Mouse (Mus musculus) retina, postnatal 1 day (tissue): ENCODE measurements around the gene Chrdl1.

ENCODE experiments used
- DNase-seq: peaks from one replicate; pipeline ENCODE4 v3.0.0-alpha.2; 2012

Chrdl1 gene

DNA sequence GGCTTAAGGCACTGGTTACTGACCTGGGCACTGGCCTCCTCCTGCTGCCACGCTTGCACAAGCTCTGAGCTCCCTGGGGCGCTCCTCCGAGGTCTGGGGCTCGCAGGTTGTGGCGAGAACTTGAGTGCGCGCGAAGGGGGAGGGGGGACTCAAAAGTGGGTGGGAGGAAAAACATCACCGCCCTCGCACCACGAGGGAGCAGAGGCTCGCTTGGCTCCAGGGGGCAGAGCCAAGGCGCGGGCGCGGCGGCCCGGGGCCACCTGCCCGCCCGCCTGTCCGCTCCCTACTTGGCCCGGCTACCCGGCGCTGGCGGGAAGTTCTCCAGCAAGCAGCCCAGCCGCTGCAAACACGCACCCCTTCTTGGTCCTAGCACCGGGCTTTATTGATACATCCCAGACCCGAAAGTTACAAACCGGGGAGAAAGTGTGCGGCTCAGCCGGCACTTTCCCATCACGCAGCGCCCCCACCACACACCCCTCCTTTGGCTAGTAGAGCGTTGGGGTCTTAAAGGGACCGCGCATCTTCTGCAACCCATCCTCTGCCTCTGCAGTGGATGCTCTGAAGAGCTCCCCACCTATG, at the start of gene Chrdl1:
Gene Chrdl1 (minus strand): TSS at position 472 of the 579 bp plus-strand sequence.
- peak; percentile 55 for DNase-seq

DNA sequence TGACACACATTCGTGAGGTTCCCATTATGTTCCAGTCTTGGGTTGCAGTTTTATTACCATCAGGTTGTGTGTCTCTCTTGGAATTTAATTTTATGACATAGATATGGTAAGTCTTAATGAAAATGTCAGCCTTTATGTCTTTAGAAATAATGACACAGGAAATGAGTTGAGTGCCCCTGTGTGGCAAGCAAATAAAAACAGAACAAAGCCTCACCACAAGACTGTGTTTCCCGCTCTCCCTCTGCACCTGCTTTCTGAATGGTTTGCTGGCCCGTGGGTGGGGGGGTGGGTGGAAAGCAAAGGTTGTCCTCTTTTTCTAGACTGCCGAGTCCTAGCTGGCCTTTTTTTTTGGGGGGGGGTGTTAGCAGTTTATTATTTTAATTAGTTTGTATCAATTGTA, 48.6 kb upstream of the Chrdl1 start:
- peak; percentile 3 for DNase-seq

DNA sequence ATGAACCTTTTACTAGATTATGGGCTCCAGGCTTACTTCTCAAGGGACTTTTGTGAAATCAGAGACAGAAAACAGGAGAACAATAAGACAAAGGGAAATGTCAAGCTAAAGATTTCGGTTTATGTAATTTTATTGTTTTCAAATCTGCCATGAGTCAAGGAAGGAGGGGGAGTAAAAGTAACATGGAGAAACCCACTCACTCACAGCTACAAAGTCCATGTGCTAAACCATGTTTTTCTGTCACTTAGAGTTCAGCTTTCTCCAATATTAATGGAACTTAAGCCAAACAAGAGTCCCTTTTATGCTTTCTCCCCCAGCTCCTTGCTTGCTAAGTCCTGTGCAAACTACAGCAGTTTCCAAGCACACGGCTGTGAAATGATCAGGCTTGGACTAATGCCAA, 10.5 kb upstream of the Chrdl1 start:
- no peak for DNase-seq

DNA sequence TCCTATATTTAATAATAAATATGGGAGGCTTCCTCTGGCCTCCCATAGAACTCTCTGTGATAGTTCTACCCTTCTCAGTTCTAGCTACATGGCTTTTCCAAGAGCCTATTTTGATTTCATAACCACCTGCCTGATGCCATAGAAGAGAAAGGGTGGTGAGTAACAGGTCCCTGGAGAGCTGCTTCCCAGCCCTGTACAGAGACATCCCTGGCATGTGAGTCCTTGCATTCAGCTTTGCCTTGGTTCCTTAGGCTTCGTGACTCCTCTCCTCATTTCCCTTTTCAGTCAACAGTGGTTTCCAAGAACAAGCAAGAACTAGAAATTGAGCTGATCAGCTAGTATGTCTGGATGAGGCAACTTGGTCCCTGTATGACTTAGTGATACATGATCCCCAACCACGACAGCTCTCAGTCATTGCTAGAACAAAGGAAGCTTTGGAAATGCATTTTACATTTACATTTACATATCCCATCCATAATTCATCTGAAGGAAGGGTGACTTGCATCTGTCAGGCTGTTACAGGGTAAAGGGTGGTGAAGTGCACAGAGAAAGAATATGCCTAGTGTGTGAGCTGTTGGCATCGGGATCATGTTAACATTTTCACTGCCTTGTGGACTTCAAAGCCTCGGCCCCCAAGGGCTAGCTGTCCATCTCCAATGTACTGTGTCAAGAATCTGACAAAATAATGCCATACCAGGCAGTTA, 27.7 kb downstream of the Chrdl1 start:
- no peak for DNase-seq

DNA sequence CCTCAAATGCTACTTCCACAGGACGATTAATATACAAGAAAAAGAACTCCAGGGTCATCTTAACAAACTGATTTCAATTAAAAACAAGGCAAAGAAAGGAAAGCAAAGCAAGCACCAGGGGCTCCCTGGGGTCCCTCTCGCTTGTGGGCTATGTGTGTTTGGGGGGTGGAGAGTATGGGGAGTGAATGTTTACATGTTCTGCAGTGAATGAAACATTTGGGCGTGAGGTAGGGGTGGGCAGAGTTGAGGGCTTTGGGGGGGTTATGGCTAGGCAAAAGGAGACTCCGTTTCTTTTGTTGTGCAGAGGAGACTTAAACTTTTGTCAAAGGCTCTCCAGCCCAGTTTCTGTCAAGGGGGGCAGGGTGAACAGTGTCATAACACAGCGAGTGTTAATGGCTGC, 46.8 kb downstream of the Chrdl1 start:
- no peak for DNase-seq

DNA sequence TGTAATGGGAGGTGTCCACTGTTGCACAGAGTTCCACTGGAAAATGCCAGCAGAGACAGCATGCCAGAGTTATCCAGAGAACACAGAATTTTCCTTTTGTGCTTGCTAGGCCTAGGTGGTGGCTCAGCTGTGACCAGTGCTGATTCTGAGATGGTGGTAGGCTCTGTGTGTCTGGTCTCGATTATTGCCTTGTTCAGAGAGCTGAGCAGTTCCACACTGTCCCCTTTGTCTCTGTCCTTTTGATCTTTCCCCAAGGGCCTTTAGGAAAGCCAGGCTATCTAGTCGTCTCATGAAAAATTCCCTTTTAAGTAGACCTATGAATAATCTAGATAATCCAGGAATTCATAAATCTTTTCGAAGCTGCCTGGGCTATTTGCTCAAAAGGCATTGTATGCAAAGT, 47.3 kb downstream of the Chrdl1 start:
- DNase-seq, result no peak

DNA sequence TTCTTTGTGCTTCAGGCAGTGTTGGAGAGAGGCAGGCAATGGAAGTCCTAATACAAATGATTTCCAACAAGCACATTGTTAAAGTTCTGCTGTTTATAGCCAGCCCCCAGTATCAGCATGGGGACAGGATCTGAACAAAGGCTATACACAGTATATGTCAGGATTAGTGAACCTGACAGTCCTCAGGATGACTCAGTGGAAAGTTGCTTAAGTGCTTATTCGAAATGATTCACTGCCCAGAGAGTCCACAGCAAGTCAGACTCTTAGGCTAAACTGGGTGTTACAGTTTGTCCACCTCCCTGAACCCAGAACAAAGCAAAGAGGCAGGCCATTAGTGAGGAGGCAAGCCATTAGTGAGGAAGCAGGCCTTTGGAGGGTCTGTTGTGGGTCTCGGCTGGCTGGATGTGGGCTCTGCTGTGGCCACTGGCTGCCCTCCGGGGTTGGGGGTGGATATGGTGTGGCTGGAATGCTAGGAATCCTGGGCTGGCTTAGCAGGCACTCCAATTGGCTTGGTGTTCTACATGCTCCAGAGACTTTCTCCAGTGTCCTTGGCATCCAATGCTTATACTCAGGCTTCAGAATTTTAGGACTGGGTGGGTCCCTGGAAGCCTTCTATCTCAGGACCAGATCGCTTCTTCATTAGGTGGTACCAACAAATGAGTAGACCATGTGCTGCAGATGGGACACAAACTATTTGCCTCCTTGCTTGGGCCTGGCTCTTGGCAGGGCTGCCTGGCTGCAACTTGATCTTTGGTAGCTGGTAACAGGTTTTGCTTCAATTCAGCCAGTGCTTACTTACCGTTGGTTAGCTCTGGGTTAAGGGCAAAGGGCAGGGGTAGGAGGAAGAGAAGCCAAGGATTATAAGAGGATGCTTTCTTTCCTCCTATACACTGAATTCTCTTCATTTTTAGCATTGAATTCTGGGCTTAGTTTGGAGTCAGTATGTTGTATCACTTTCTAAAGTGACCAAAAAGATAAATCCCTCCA, 49.3 kb downstream of the Chrdl1 start:
- DNase-seq, result peak; percentile 24

DNA sequence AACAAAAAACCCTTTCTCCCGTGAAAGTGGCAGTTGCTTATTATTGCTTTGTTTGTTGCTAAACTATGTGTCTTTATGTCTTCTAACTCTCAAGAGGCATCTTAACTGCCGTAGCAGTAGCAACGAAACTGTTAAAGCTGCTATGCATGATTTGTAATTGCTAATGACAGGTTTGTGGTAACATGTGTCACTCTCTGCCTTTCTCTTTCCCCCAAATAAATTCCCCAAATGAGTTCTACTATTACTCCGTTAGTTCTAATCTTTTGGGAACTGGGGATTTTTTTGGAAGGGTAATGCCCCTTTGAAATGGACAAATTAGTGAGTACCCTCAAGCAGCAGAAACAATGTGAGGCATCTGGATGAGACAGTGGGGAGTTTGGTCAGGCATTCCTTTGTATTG, 55.9 kb downstream of the Chrdl1 start:
- DNase-seq, result peak; percentile 50

DNA sequence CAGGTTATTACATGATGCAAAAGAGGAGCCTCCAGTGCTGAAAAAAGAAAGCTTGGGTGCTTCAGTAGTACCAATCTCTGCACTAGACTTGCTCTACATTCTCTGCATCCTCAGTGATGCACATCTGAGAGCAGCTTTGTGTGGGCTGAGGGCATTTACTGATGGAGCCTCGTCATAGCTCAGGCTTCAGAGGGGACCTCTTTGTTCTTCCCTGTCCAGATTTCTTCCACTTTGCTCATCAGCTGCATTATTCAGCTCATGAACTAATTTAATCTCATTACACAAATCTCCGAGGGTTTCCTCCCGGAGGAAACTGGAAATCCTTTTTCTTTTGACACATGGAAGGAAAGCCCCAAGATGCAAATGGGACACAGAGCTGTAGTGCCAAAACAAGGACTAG, 56.5 kb downstream of the Chrdl1 start:
- peak; percentile 67 for DNase-seq

DNA sequence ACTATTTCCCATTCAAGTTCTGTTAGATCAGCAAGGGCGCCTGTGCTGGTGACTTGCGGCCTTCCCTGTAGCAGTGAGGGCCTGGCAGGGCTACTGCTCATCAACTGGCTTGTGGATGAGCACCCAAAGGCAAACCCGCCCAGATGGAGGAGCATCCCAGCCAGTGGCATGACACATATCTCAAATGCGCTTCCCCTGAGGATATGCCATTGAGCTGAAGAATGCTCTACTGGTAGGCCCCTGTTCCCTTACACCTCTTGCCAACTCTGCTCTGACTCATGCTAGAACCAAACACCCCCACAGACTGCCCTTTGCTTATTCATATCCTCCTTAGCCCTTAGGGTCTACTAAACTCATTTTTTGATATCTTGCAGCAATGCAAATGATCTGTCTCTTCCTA, 57.4 kb downstream of the Chrdl1 start:
- no peak for DNase-seq

DNA sequence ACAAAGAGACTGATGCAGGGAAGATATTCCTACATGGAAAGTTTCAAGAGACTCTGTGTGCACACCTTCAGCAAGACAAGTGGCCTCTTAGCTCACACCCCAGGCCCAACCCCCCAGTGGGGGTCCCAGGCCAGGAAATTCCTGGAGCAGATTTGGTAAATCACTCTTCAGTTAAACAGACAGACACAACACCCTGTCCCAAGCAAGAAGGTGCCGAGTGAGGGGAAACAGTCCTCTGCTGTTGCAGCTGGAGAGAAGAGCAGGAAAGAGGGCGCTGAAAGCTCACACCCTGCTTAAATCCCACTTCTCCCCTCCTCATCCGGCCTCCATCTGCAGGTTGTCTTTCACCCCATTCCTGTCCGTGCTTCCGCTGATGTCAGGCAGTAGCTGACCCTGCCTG, 58.2 kb downstream of the Chrdl1 start:
- no peak for DNase-seq

DNA sequence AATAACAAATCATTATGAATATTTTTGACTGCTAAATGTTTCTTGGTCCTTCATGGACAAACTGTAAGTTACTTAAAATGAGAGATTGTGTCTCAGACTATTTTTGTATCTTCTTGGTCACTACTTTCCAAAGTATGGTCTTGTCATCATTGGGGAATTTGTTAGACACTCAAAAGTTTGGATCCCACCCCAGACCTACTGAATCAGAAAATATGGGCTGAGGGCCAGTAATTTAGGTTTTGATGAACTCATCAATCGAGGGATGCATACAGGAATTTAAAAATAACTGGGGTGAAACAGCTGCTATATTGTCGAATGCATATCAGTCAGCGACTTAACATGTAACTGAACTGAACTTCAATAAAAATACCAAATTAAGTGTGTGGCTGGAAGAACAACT, 80.9 kb downstream of the Chrdl1 start:
- no peak for DNase-seq

DNA sequence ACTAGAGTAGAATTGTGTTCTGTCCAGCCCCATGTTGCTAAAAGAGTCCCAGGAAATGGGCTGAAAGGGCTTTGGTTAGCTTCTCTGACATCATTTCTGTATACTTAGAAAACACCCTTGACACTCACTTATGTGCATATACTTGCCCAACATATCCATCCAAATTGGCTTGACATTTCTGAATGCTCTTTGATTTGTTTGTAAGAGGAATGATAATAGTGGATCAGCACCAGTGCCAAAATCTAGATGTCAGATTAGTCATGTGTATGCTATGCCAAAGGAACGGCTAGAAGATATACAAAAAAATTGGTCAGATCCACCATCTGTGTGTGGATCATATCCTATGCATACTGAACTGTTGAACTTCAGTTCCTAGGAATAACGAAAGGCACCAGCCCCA, 99.3 kb downstream of the Chrdl1 start:
- DNase-seq, result no peak

DNA sequence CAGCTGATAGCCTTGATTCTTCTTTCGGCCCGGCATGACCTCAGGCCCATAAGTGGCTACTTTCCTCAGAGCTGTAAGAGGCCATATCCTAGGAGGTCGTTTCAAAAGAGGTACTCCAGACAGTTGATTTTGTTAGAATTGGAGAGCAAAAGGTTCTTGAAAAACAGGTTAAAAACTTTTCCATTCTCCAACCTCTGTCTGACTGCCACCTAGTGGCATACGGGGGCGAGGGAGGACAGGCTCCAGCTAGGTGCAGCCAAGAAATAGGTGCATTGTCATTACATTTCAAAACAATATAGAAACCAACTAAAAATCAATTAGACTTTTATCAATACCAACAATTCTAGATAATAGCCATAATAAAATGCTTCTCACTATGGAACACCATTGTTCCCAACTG, 118.9 kb downstream of the Chrdl1 start:
- DNase-seq, result peak; percentile 1

DNA sequence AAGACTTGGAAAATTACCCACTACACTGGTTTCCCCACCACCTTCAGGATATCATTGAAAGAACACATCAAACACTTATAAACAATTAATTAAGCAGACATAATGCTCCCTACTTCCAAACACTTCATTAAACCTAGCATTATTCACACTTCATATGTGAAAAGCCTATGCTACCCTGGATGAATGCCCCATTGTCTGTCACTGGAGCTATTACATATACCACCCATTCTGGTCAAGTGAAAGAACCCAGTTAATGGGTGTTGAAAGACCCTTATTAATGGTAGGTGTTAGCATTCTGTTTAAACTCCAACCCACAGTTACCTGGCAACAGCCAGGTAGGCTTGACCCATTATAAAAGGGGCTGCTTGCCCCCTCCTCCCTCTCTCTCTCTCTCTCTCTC, 143.4 kb downstream of the Chrdl1 start:
- peak; percentile 44 for DNase-seq
